Mouse (Mus musculus) kidney, adult 2 months (tissue): ENCODE measurements at regions not wholly inside any gene's neighbourhood (a gene's known extent, or its start where the extent isn't known, plus 50 kb on each side); places are given as distances from the start of the nearest gene placed in this dataset.

Experiments
- CTCF ChIP-seq: fragments of 200-500 bp; conservative IDR thresholded peaks from 2 replicates; pipeline ENCODE4 v1.5.1; 2011; ENCODE audit warnings: low read depth, mild to moderate bottlenecking, control low read depth, low read length, moderate library complexity, mixed read lengths; ENCODE audit not compliant: insufficient read depth, insufficient read length
- POLR2A ChIP-seq: fragments of 200-500 bp; IDR thresholded peaks from one replicate; pipeline ENCODE4 v1.6.1; 2011; ENCODE audit warnings: low read depth, low read length, control low read depth

GRCm38 (mm10) chr6:14631719-14632445 lies 123.2 kb downstream of the Ppp1r3a start:
- no peak for TF ChIP-seq CTCF
- TF ChIP-seq POLR2A, result no peak
